Mouse (Mus musculus): ENCODE data around the gene H2-DMb2. TPM values are rescaled to one million over a fixed set of nuclear protein-coding genes. Genes with fewer than 3 reads are reported as not detected.
"Not testable (repeated sequence)": the region's sequence is repeated elsewhere in the genome, so short reads cannot be mapped to it uniquely, and the experiment has no call there.

Gene H2-DMb2
- polyA plus RNA-seq, 1 experiment from 2014 or later: 0.23 TPM

DNA sequence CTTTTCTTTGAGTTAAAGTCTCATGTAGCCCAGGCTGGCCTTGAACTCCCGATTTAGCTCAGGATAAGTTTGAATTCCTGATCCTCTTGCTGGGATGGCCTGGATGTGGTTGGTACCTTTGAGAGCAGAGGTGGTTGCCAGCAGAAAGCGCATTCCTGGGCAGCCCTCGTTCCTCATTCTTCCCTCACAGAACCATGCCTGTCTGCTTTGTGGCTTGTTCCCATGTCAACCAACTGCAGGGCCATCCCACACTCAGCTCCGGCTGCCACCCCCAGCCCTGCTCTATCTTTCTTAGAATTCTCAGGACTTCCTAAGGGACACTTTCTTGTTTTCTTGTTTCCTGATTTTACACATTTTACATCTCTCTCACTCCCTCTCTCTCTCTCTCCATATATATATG is 1.7 kb upstream of the H2-DMb2 start:
- peaks cover 38% of the 10 kb centered on the region for H3K27me3 ChIP-seq (replicated peaks)

DNA sequence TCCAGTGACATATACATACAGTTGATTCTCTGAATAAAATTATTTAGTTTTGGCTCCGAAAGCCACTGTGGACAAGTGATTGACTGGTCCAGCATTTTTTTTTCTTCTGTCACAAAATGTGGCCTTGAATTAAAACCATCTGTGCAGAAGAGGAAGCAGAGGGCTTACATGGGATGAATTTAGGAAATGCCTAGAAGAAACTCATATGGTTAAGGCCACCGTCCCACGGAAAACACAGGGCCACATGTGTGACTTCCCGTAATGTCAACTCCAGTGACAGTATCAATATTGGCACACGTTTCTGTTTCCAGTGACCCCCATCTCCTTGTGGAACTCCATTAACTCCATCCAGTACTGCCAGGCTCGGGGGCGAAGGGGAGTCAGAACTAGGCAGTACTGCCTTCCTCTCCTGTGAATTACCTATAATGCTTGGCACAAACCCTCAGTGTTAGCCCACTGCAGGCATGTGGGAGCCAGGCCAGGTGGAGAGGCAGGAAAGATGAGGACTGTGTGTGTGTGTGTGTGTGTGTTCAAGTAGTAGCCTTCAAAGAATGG is 574 bp upstream of the H2-DMb2 start:
- H3K36me3 ChIP-seq: no peaks in the 10 kb centered on the region
- H3K4me3 ChIP-seq: no peak overlapping the region
- no peak for ATAC-seq (ENCODE audit: low FRiP score, low read depth)
- no peak overlapping the region for H3K27ac ChIP-seq
- peaks cover 38% of the 10 kb centered on the region for H3K27me3 ChIP-seq (replicated peaks)
- H3K9me3 ChIP-seq: no peaks in the 10 kb centered on the region
- no peak overlapping the region for H3K4me2 ChIP-seq (replicated peaks)
- no peak overlapping the region for H3K9ac ChIP-seq
- peaks cover 13% of the 10 kb centered on the region for H3K4me1 ChIP-seq
- WGBS: 84% methylated on average over 7 of the region's 7 CpGs

More for the DNA sequence above, 1.7 kb upstream of the H2-DMb2 start:
- Histone ChIP-seq H3K4me2 (replicated peaks) (no peak overlapping the region), H3K36me3 (no peaks in the 10 kb centered on the region), H3K9me3 (no peaks in the 10 kb centered on the region), H3K9ac (no peak overlapping the region), H3K4me3 (no peak overlapping the region), H3K4me1 (peaks cover 13% of the 10 kb centered on the region), H3K27ac (no peak overlapping the region)
- no peak for ATAC-seq (ENCODE audit: low FRiP score, low read depth)
- 60% methylated on average over 4 of the region's 4 CpGs for WGBS

DNA sequence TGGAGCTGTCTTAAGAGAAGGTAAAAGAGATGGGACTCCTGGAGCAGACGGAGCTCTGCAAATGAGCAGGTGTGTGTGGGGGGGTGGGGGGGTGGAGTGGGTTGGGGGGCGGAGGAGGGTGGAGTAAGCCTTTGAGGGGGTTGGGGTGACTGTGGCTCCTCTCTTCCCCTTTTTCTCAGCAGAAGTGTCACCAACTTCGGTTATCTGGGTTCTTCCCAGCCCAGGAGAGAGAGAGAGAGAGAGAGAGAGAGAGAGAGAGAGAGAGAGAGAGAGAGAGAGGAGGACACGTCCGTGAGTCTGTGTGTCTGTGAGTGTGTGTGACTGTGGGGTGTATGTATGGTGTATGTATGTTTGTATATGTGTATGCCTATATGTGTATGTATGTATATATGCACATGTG is 354 bp downstream of the H2-DMb2 start:
- ATAC-seq (ENCODE audit: low FRiP score, low read depth): no peak
- Histone ChIP-seq H3K4me3 (no peak overlapping the region), H3K9ac (no peak overlapping the region), H3K4me2 (replicated peaks) (no peak overlapping the region), H3K27me3 (replicated peaks) (peaks cover 29% of the 10 kb centered on the region), H3K27ac (no peak overlapping the region), H3K36me3 (no peaks in the 10 kb centered on the region), H3K4me1 (peaks cover 13% of the 10 kb centered on the region), H3K9me3 (no peaks in the 10 kb centered on the region)
- 67% methylated on average over 5 of the region's 5 CpGs for WGBS

DNA sequence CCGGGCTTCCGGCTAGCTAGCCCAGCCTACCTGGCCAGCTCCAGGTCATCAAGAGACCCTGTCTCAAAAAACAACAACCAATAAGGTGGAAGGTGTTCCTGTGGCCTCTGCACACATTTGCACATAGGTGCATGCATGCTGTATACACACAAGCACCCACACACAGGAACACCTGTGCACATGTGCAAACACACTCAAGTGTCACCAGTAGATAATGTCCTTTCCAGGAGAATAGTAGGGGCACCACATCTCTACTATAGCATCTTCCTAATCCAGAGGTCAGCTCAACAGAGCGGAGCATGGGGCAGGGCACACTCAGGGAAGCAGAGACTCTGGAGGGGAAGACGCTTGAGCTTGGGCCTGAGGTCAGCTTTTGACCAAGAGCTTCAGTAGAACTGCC is 1.1 kb downstream of the H2-DMb2 start:
- not testable (repeated sequence) for H3K4me2 ChIP-seq (replicated peaks); H3K9ac ChIP-seq; H3K4me1 ChIP-seq; H3K27ac ChIP-seq; H3K4me3 ChIP-seq; H3K9me3 ChIP-seq; ATAC-seq (ENCODE audit: low FRiP score, low read depth); H3K36me3 ChIP-seq
- peaks cover 22% of the 10 kb centered on the region for H3K27me3 ChIP-seq (replicated peaks)
- 91% methylated on average over 4 of the region's 4 CpGs for WGBS

DNA sequence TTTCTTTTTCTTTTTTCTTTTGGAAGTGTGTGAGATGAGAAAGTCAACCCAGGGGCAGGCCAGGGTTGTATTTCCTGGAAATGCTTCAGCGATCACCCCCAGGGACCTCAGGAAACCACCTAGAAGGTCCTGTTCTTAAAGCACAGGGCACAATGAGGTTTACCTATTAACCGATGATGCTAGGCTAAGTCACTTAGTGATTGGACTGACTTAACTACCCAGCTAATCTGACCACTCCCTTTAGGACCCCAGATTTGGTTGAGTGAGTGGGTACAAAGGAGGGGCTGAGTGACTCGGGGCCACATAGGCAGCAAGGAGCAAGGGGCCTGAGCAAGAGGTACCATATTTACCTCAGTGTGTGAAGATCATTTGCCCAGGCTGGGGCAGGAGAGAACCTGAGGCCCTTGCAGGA is 1.9 kb downstream of the H2-DMb2 start:
- 72% methylated on average over 3 of the region's 3 CpGs for WGBS
- no peak overlapping the region for H3K4me2 ChIP-seq (replicated peaks)
- no peak for ATAC-seq (ENCODE audit: low FRiP score, low read depth)

DNA sequence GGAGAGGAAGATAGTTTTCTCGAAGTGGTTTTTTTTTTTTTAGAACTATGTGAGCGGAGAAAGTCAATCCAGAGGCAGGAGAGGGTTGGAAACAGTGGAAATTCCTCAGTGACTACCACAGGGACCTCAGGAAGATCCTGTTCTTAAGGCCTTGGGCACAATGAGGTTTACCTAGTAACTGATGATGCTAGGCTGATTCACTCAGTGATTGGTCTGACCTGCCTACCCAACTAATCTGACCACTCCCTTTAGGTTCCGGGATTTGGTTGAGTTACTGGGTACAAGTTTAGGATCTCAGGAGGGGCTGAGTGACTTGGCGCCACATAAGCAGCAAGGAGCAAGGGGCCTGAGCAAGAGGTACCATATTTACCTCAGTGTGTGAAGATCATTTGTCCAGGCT is 9.8 kb downstream of the H2-DMb2 start, which contains the start of gene H2-DMb1:
Gene H2-DMb1, plus strand, starts transcription at position 150 of the 400 bp plus-strand sequence.
- Histone ChIP-seq H3K36me3 (no peaks in the 10 kb centered on the region), H3K27ac (no peak within 1 kb of the TSS), H3K9ac (no peak within 1 kb of the TSS), H3K27me3 (replicated peaks) (no peaks in the 10 kb centered on the region), H3K4me1 (no peaks in the 10 kb centered on the region), H3K9me3 (no peaks in the 10 kb centered on the region), H3K4me2 (replicated peaks) (no peak within 1 kb of the TSS), H3K4me3 (no peak within 1 kb of the TSS)
- ATAC-seq (ENCODE audit: low FRiP score, low read depth): no peak
- WGBS: 66% methylated on average over 4 of the region's 4 CpGs

More for the DNA sequence above, 1.9 kb downstream of the H2-DMb2 start:
- peaks cover 4% of the 10 kb centered on the region; the same call in 1 of the 2 replicates for H3K4me1 ChIP-seq
- peaks cover 16% of the 10 kb centered on the region for H3K27me3 ChIP-seq (replicated peaks)
- H3K4me3 ChIP-seq: no peak overlapping the region
- no peaks in the 10 kb centered on the region for H3K36me3 ChIP-seq
- no peaks in the 10 kb centered on the region for H3K9me3 ChIP-seq
- H3K9ac ChIP-seq: no peak overlapping the region
- H3K27ac ChIP-seq: no peak overlapping the region

DNA sequence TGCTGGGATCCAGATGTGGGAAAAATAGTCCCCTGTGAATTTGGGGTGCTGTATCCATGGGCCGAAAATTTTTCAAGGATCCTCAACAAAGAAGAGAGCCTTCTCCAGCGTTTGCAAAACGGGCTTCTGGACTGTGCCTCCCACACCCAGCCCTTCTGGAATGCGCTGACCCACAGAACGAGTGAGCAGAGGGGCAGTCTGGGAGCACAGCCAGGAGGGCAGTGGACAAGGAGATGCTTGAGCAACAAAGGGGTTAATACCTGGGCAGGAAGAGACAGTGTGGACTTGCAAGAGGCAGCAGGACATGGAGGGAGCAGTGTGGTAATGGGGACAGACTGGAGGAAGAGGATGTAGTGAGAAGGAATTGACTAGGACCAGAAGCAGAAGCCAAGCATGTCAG is 12.4 kb downstream of the H2-DMb2 start:
- Histone ChIP-seq H3K4me3 (no peak overlapping the region), H3K27me3 (replicated peaks) (no peaks in the 10 kb centered on the region), H3K36me3 (no peaks in the 10 kb centered on the region), H3K4me1 (no peaks in the 10 kb centered on the region), H3K4me2 (replicated peaks) (no peak overlapping the region), H3K9me3 (no peaks in the 10 kb centered on the region), H3K9ac (no peak overlapping the region), H3K27ac (no peak overlapping the region)
- no peak for ATAC-seq (ENCODE audit: low FRiP score, low read depth)
- 59% methylated on average over 5 of the region's 5 CpGs for WGBS

DNA sequence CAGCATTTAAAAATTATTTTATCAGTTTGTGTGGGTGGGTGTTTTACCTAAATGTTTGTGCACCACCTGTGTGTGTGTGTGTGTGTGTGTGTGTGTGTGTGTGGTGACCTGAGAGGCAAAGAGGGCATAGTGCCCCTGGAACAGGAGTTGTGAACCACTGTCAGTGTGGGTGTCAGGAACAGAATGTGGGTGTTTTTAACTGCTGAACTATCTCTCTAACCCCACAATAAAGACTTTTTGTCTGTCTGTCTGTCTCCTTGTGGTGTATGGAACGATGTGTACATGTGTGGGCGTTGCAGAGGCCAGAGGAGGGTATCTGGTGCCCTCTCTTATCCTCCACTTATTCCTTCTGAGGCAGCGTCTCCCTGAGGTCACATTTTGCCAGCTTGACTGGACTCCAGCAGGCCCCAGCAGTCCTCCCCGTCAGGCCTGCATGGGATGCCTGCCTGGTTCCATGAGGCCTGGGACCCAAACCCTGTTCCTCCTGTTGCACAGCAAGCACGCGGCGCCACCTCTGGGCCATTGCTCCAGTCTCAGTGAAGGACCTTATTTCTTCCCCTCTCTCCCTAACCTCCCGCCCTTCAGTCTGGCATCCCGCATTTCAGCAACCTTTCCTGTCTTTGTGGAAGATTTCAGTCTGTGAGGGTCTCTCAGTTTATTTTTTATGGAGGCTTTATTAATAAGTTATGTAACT is 21.2 kb downstream of the H2-DMb2 start:
- no peak for ATAC-seq (ENCODE audit: low FRiP score, low read depth)
- Histone ChIP-seq H3K4me2 (replicated peaks) (no peak overlapping the region), H3K9ac (no peak overlapping the region), H3K27ac (no peak overlapping the region), H3K36me3 (no peaks in the 10 kb centered on the region), H3K9me3 (no peaks in the 10 kb centered on the region), H3K27me3 (replicated peaks) (no peaks in the 10 kb centered on the region; the same call in 1 of the 2 replicates), H3K4me1 (no peaks in the 10 kb centered on the region), H3K4me3 (no peak overlapping the region)
- 53% methylated on average over 9 of the region's 9 CpGs for WGBS

DNA sequence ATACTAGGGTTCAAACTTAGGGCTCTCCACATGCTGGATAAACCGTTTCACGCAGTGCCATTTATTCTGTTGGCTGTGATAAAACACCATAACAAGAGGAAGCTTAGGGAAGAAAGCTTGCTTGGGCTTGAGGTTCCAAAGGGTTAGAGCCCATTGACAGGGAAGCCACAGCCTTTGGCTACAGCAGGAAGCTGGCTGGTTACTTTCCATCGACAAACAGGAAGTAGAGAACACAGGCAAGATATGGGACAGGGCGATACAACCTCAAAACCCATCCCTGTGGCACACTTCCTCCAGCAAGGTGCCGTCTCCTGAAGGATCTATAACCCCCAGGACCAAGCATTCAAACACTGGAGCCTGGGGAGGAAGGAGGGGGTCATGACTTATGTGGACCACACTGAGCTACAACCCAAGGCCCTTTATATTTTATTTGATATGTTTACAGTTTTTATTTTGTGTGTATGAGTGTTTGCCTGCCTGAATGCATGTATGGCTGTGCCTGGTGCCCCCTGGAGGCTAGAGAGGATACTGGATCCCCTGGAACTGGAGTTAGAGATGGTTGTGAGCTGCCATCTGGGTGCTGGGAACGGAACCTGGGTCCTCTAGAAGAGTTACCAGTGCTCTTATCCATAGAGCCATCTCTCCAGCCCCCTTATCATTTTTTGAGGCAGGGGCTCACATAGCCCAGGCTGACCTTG is 22.1 kb downstream of the H2-DMb2 start:
- no peak for ATAC-seq (ENCODE audit: low FRiP score, low read depth)

DNA sequence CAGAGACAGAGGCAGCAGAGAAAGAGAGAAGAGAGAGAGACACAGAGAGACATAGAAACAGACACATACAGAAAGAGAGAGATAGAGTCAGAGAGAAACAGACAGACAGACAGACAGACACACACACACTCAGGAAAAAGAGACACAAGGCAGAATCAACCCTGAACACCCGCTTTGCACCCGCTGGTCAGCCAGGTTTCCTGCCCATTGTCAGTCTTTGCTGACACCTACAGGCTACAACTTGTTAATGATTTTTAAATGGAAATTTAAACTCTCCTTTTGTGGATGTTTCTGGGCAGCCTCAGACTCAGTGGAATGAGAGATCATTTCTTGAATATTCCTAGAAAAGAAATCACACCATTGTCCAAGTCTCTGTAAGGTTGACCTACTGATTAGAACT is 26.2 kb downstream of the H2-DMb2 start:
- WGBS: 2% methylated on average over 2 of the region's 2 CpGs

More for the DNA sequence above, 22.1 kb downstream of the H2-DMb2 start:
- WGBS: 81% methylated on average over 6 of the region's 6 CpGs
- Histone ChIP-seq H3K4me2 (replicated peaks) (no peak overlapping the region), H3K27me3 (replicated peaks) (no peaks in the 10 kb centered on the region; the same call in 1 of the 2 replicates), H3K36me3 (no peaks in the 10 kb centered on the region), H3K9ac (no peak overlapping the region), H3K27ac (no peak overlapping the region), H3K4me1 (no peaks in the 10 kb centered on the region), H3K9me3 (no peaks in the 10 kb centered on the region), H3K4me3 (no peak overlapping the region)

DNA sequence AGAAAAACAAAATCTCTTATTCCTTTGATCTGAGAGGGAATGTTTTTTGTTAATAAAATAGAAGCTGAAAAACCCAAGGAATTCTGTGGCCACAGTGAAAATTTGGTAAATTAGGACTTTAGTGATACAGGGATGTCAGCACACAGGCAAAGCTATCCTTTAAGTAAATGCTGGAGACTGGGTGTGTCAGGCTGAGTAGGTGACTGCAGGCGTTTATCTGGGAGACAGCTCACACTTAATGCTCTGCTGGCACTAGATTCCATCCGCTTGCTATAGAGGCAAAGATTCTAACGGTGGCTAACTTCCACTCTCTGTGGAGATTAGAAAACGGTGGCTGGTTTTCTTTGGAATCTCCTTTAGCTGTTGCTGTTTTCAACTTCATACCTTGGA is 27.4 kb downstream of the H2-DMb2 start:
- Histone ChIP-seq H3K4me2 (replicated peaks) (no peak overlapping the region), H3K4me3 (no peak overlapping the region), H3K9ac (no peak overlapping the region), H3K9me3 (no peaks in the 10 kb centered on the region), H3K36me3 (no peaks in the 10 kb centered on the region), H3K27me3 (replicated peaks) (no peaks in the 10 kb centered on the region), H3K4me1 (no peaks in the 10 kb centered on the region), H3K27ac (no peak overlapping the region)
- 34% methylated on average over 4 of the region's 4 CpGs for WGBS
- no peak for ATAC-seq (ENCODE audit: low FRiP score, low read depth)

More for the DNA sequence above, 26.2 kb downstream of the H2-DMb2 start:
- H3K36me3 ChIP-seq: no peaks in the 10 kb centered on the region
- no peak for ATAC-seq (ENCODE audit: low FRiP score, low read depth)
- H3K9ac ChIP-seq: no peak overlapping the region
- H3K27me3 ChIP-seq (replicated peaks): no peaks in the 10 kb centered on the region; the same call in 1 of the 2 replicates
- no peaks in the 10 kb centered on the region for H3K9me3 ChIP-seq
- H3K27ac ChIP-seq: no peak overlapping the region
- H3K4me2 ChIP-seq (replicated peaks): no peak overlapping the region
- H3K4me1 ChIP-seq: no peaks in the 10 kb centered on the region
- no peak overlapping the region for H3K4me3 ChIP-seq

DNA sequence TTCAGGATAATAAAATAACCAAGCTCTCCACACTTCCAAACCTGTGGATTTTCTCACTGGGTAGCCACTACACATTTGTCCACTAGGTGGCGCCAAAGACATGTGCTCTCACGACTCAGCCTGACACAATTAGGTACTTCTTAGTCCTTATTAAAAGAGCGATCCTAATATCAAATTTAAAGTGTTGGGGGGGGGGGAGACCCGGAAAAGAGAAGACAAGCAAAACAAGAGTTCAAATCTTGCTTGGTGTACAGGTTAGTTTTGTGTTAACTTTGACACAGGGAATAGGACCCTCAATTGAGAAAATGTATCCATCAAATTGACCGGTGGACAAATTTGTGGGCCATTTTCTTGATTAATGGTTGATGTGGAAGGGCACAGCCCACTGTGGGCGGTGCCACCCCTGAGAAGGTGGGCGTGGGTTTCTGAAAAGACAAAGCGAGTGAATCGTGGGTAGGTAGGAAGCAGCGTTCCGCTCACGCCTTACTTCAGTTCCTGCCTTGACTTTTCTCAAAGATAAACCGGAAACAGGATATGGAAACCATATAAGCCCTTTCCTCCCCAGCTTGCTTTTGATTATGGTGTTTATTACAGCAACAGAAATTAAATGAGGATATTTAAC is 27.9 kb downstream of the H2-DMb2 start:
- H3K36me3 ChIP-seq: no peaks in the 10 kb centered on the region
- H3K4me3 ChIP-seq: no peak overlapping the region
- no peaks in the 10 kb centered on the region for H3K27me3 ChIP-seq (replicated peaks)
- H3K4me2 ChIP-seq (replicated peaks): no peak overlapping the region
- no peaks in the 10 kb centered on the region for H3K4me1 ChIP-seq
- H3K27ac ChIP-seq: no peak overlapping the region
- ATAC-seq (ENCODE audit: low FRiP score, low read depth): no peak
- 44% methylated on average over 13 of the region's 13 CpGs for WGBS
- no peaks in the 10 kb centered on the region for H3K9me3 ChIP-seq
- no peak overlapping the region for H3K9ac ChIP-seq
